Mouse (Mus musculus) T-cell, adult 2 months (primary cell): ENCODE measurements around the gene BC030499.

ENCODE experiments used
- DNase-seq: peaks from one replicate; pipeline ENCODE4 v3.0.0; 2022; ENCODE audit warnings: low spot score

BC030499 gene

DNA sequence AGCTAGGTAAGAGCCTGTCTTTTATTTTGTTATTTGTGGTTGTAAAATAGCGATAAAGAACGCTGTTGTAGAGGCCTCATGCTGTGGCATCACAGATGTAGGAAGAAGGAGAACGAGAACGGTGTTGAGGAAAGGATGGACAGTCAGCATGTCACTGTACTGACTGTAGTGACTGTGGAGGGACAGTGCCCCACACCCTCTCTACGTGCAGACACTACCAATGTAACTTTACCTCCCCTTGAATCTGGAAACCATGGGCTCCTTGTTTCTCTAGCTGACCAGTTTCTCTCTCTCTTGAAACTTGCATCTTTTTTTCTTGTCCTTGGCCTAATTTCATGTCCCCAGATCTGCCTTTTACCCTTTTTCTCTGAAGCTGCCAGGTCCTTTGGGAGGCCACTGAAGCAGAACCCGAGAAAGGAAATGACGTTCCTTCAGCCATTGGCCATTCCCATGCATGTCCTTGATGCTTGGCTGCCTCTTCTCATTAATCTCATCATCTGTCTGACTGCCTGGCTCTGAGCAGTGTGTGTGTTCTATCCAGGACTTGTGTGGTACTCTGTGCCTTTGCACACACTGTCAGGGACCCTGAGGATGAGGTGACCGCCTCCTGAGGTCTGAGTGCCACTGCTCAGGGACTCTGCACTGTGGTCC lies 20.3 kb downstream of the BC030499 start:
- DNase-seq = no peak

DNA sequence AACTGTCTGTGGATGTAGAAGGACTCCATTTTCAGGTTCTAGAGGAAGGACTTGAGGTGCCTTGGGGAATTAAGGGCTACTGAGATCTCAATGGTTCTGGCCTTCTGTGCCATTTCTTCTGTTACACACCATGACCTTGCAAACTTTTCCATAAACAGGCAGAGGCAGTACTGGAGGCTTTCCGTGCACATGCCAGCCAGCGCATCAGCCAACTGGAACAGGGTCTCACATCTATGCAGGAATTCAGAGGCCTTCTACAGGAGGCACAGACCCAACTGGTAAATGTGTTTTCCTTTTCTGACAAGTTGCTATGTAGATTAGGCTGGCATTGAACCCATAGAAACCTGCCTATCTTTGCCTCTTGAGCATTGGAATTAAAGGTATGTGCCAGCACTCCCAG lies 23.0 kb downstream of the BC030499 start:
- DNase-seq = no peak

DNA sequence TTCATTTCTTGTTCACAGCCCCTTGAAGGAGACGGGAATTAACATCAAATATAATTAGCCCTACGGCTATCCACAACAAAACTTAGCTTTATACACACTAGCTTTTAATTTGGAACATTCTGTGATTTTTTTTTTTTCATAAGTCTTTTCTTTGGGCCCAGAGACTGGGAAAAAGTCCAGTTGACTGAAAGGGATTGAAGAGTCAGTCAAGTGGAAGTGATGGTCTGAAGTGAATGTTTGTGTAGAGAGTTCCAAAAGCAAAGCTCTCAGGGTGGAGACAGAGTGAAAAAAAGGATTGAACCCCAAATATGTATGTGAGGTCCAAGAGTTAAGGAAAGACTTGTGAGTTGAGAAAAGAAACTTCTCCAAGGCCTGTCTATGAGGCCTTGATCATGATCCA lies 27.8 kb downstream of the BC030499 start:
- DNase-seq = no peak

DNA sequence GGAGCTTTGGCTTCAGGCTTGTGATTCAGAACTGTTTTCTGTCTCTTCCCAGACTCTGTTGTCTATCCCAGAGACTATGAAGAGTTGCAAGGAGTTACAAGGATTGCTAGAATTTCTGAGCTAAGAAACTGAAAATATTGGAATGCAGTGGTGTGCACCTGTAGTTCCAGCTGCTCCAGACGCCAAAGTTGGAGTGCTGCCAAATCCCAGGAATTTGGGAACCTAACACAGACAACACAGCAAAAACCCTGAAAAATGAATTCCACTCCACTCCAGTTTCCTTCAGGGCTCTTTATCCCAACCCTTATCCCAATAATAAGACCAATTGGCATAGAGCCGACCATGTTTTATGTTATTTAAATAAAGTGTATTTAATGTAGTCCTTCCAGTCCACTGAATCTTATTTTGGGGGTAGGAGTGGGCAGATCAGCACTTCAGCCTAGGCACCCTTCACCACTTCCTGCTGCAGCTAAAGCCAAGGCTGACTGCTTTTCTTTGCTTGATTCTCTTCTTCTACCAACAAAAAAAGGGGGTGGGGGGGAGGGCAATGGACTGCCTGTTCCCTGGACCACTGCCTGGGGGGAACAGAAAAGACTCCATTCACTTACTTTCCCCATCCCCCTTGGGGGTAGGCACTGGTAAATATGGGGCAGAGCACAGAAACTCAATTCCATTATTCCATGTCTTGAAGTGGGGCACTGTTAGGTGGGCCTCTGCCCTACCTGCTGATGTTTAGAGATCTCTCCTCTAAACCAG lies 31.6 kb downstream of the BC030499 start:
- DNase-seq = no peak

DNA sequence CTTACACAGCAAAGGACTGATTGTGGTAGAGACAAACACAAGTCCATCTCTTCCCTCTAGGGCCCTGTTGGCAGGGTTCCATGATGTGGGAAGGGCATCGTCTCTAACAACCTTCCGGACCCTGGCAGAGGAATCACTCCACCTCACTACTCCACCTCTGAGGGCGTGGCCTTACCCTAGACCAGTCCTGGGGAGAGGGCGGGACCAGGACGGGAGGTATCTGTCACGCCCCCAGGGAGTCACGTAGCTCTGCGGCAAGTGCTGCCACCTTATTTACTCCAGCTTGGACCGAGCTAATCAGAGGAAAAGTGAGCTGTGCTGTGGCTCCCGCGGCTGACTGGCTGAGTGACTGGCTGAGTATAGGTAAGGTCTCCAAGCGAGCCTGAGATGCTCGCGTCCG lies 32.2 kb downstream of the BC030499 start, which contains the start of gene Aldoc:
Gene Aldoc (plus strand): TSS at position 109 of the 400 bp plus-strand sequence.
- DNase-seq = peak; percentile 89

DNA sequence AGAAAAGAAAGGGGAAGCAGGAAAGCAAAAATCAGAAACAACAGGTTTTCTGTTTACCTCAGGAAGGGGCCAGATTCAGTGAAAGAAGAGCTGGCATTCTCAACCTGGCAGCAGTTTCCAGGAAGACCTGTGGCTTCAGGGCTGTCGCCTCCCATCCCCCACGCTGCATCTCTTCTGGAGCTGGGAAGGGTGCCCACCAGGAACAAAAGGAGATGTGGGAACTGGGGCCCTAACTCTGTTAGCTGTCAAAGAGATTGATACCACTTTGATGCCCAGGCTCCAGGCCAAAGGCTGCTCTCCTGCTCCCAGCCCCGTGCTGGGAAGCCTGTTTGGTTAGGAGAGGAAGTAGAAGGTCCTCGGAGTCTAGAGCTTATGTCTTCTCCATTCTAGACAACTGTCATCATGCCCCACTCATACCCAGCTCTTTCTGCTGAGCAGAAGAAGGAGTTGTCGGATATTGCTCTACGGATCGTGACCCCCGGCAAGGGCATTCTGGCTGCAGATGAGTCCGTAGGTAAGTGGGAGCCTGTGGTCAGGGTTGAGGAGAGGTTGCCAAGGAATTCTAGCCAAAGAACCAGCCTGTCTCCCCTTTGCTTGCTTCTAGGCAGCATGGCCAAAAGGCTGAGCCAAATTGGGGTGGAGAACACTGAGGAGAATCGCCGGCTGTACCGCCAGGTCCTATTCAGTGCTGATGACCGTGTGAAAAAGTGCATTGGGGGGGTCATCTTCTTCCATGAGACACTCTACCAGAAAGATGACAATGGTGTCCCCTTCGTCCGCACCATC lies 33.6 kb downstream of the BC030499 start:
- no peak for DNase-seq

DNA sequence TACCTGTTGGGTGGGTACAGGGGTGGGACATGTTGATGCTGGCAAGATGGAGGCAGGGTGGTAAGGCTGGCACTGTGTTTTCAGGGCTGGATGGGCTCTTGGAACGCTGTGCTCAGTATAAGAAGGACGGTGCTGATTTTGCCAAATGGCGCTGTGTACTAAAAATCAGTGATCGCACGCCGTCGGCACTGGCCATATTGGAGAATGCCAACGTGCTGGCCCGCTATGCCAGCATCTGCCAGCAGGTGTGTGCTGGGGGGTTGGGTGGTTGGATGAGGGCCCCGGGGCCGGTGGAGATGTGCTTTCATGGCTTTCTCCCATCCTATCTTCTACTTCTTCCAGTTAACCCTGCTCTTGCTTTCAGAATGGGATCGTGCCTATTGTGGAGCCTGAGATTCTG lies 34.3 kb downstream of the BC030499 start:
- DNase-seq = no peak

DNA sequence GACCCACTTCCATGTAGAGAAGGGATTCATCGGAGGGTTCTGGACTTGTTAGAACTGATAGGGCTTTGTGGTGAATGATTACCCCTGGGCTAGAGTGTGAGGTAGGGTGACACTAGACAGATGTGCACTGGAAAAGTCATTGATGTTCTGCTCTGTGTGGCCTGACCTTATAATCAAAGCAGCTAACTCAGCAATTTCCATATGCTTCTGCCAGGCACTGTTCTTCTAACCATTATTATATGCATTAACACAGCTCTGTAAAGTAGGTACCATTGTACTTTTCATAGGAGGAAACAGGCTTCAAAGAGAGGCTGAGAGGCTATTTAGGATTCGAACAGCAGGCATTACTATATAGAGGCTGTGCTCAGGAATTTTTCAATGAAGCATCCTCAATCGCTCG lies 36.6 kb downstream of the BC030499 start:
- no peak for DNase-seq

DNA sequence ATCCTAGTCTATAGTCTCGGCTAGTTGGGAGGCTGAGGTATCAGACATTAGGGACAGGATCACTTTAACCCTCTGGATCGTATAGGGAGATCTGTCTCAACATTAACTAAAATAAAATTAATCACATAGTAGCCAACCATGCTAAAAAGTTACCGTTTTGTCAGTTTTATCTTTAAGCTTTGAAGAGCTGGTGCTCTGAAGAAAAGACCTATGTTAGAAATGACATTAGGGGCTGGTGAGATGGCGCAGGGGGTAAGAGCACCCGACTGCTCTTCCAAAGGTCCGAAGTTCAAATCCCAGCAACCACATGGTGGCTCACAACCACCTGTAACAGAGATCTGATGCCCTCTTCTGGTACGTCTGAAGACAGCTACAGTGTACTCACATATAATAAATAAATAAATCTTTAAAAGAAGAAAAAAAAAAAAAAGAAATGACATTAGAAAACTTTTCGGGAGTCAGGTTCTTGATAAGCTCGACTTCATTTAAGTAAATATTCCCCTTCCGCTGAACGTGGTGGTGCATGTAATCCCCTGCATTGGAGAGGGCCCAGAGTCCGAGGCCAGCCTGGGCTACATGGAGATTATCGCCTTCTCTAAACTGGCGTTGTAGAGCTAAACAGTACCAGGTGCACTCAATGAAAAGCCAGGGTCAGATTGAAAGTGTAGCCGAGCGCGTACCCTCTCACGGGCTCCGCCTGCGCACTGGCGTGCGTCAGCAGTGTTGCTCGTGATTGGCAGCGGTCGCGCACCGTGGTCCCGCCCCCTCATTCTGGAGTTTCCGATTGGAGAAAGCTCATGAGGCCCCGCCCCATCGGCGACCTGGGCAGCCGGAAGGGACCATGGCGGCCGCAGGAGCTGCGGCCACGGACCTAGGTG lies 37.2 kb downstream of the BC030499 start, which contains the start of gene Pigs:
Gene Pigs (plus strand): TSS at position 782 of the 878 bp plus-strand sequence.
- DNase-seq = peak; percentile 93

DNA sequence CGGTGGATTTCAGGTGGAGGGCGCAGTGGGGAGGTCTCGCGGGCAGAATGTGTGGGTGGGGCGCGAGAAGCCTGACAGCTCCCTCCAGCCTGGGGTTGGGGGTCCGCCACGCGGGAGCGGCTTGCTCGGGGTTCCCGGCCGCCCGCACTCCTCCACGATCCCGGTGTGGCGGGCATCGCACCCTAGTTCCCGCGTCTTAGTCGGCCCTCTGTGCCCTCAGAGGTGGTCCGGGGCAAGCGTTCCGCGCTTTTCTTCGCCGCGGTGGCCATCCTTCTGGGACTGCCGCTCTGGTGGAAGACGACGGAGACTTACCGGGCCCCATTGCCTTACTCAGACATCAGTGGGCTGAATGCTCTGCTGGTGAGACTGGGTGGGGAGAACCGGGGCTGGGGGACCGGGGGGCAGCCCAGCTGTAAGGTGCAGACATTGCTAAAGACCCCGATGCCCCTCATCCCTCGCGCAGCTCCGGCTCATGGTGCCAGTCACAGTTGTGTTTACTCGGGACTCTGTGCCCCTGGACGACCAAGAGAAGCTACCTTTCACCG lies 37.9 kb downstream of the BC030499 start:
- no peak for DNase-seq

DNA sequence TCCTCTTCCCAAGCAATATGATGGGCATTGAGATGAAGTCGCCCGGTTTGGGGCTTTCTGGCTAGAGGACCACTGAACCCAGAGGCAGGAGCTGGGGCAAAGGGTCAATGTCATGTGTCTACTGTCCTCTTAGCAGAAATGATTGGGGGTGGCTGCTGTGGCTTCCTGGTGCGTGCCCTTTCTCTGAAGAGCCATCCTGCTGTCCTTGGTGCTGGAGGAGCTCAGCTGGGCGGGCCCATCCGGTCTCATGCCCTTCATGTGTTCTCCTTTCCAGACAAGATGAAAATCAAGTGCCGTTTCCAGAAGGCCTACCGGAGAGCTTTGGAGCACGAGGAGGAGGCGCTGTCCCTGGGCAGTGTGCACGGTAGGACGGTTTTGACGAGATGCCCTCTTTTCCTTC lies 42.0 kb downstream of the BC030499 start:
- no peak for DNase-seq

DNA sequence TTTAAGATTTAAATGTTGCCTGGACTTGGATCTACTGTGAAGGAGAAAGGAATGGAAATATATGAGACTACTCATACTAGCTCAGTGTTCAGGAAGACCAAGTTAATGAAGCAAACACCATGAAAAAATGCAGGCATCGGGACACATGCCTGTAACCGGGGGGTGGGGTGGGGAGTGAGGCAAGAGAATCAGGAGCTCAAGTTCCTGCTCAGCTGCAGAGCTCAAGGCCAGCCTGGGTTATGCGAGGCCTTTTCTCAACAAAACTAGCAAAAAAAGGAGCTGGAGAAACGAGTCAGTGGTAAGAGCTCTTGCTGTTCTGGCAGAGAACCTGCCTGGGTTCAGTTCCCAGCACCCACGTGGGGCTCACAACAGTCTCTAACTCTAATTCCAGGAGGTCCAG lies 43.4 kb downstream of the BC030499 start:
- DNase-seq = no peak

DNA sequence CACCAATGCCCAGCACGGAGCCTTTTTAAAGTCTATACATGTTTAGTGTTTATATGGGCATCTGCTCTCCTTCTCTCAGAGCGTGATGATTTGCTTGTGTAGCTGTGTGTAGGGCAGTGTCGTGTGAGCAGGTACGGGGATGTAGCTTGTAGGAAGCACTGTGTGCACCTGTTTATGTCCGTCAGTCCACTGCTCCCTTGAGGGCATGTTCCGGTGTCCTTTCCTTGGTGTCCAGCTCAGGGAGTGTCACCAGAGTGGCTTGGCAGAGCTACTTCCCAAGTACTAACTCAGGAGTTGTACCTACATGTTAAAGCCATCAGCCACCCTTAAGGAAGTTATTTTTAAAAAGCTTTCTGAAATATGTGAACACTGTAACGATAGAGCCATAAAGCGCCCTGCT lies 46.4 kb downstream of the BC030499 start:
- no peak for DNase-seq

DNA sequence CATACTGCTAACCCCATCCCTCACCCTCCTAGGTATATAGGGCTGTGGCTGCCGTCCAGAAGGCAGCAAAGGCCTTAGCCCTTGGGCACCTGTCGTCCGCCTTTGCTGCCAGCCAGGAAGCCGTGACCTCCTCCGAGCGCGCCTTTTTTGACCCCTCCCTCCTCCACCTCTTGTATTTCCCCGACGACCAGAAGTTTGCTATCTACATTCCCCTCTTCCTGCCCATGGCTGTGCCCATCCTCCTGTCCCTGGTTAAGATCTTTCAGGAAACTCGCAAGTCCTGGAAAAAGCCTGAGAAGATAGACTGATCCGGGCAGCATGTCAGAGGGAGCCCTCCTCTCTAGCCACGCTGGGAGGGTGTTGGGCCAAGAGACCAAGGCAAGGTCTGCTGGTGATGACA lies 51.1 kb downstream of the BC030499 start:
- DNase-seq = no peak

DNA sequence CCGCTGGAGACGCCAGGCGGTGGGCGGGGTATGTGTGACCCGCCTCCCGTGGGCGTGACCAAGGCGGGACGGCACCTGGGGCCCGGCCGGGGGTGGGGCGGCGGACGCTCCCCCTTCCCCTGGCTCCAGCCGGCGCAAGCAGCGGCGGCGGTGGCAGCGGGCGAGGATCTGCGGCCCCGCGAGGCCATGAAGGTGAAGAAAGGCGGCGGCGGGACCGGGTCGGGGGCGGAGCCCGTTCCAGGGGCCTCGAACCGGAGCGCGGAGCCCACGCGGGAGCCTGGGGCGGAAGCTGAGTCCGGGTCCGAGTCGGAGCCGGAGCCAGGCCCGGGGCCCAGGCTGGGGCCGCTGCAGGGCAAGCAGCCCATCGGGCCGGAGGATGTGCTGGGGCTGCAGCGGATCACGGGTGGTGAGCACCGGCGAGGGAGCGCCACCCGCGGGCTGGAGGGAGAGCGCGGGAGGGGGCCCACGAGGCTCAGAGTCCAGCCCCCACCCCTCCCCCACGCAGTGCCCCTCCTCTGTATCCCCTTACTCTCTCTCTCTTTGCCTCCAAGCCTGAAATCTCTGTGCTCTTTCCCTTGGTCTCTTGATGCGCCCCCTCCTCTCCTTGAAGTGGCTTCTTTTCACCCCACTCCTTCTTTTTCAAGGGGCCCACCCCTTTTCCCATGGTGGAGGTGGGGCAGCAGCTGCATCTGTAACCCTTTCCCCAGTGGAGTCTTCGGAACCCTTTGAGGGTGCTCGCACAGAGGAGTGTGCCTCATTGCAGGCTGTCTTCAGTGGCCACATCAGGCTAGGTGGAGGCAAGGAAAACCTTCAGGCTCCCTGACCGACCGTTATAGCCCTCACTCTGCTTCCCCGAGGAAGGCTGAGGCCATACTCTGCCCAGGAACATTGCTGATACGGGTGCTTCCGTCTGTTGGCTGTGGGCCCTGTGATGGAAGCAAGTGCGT lies 53.0 kb downstream of the BC030499 start, which contains the start of gene Unc119:
Gene Unc119 (plus strand): TSS at position 102 of the 947 bp plus-strand sequence.
- DNase-seq = peak; percentile 62

DNA sequence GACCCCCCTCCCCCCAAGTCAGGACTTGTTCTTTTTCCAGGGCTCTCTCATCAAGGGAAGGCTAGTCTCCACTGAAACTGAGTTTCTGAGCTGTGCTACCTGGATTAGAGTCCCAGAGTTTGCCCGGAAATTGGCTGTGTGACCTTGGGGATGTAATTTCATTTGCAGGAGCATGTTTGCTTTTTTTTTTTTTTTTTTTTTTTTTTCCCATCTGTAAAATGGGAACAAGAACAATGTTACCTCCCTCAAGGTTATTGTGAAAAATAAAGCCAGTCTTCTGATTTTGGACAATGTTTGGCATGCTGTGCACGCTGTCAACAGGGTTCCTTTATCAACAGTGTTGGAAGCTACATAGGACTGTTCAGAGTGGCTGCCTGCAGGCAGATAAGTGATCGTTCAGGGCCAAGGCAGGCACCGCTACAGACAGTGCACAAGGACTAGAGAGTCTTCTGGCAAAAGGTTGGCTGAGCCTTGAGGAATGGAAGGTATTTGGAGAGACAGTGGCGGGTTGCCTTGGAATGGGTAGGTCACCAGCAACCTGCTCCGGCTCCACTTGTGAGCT lies 53.8 kb downstream of the BC030499 start:
- no peak for DNase-seq

DNA sequence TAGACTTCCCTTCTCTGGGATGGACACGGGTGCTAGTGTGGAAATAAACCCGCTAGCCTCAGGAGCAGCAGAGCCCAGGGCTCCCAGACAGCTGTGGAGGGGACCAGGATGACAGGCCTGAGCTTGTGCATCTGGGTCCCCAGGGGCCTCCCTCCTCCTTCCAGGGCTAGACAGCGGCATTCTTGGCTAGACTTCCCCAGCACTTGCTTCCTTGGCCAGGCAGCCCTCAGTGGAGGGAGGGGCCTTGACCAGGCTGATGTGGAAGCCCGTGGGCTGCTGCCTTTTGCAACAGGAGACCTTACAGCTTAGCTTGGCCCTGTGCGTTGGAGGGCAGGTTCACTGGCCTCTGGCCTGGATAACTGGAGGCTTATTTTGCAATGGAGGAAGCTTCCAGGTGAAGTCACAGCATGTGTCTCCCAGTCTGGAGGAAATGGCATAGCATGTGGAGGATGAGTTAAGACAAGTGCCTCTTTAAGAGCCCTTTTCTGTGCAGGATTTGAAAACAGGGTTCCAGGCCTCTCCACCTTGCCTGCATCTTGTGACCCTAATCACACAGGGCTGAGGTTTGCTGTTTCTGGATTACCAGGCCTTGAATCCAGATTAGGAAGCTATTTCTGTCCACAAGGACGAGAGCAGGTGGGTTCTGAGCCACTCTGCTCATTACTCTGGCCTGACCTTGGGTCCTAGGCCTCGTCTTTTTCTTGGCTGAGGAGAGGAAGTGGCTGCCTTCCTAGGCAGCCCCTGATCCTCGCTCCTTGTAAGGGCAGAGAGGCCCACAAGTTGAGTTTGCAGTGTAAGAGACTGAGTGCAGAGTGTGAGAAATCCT lies 54.5 kb downstream of the BC030499 start:
- DNase-seq = no peak

DNA sequence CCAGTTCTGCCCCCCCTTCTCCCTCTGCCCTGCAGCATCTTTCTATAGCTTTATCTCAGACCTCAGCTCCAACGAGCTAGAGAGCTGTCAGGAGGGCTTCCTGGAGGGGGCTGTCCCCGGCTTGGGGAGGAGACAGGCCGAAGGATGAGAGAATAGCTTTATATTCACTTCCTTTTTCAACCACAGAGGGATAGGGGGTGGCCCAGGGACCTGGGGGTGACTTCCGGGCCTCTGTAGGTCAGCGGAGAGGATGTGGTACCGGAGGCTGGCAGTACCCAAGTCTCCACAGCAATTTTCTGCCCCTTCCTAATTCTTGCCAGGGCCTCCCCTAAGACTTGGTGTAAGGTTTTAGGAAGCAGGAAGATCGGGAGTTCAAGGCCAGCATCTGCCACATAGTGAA lies 55.2 kb downstream of the BC030499 start:
- DNase-seq = peak; percentile 60
